Mouse (Mus musculus) cortical plate, adult 2 months (tissue): ENCODE measurements at regions not wholly inside any gene's neighbourhood (a gene's known extent, or its start where the extent isn't known, plus 50 kb on each side); places are given as distances from the start of the nearest gene placed in this dataset.

ENCODE experiments used
- CTCF ChIP-seq: fragments of 200-500 bp; IDR thresholded peaks from 2 replicates; pipeline ENCODE4 v1.5.1; 2011; ENCODE audit warnings: mild to moderate bottlenecking, control low read depth, low read length; ENCODE audit not compliant: insufficient read depth; ENCODE audit errors: extremely low read depth
- POLR2A ChIP-seq: fragments of 200-500 bp; IDR thresholded peaks from 2 replicates; pipeline ENCODE4 v1.6.1; 2011; ENCODE audit warnings: mild to moderate bottlenecking, low read length, control low read depth; ENCODE audit not compliant: insufficient read depth; ENCODE audit errors: extremely low read depth

- TF ChIP-seq POLR2A, result no peak
- no peak for TF ChIP-seq CTCF
Measured at GRCm38 (mm10) chr13:112099953-112100591, 188.2 kb upstream of the Ankrd55 start.
